Mouse (Mus musculus) urinary bladder, adult 18-20 months (tissue): ENCODE measurements at regions not wholly inside any gene's neighbourhood (a gene's known extent, or its start where the extent isn't known, plus 50 kb on each side); places are given as distances from the start of the nearest gene placed in this dataset.

Experiments used
- DNase-seq, 2 experiments: peaks; one replicate each; pipeline ENCODE4 v3.0.0; 2022; ENCODE audit warnings: low spot score in 2 of 2, mixed read lengths in 2 of 2

GRCm38 (mm10) chr13:48171994-48172393 lies 89.0 kb upstream of the Id4 start:
- no peak for DNase-seq

DNA sequence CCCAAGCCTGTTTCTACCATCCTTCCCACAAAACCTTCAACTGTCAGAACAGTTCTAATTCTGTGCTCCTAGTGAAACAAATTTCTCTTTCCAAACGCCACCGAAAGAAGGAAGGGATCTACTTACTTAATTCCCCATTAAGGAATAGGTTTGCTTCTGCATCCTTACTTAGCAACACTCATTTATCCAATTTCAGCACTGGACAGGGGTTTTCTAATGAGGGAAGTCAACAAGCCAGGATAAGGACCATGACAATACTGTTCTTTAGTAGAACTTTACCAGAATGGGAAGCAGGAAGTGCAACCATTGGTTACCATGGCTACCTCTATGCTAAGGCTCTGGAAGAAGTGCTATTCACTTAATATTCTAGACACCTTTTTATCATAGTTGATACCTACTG lies 68.6 kb upstream of the Id4 start:
- DNase-seq, result no peak

- peak; percentile 13 to 45 for DNase-seq
These were observed 67.1 kb upstream of the Id4 start for GRCm38 (mm10) chr13:48193942-48194341.

- no peak for DNase-seq
These were observed 53.2 kb upstream of the Id4 start for GRCm38 (mm10) chr13:48207824-48208223.
